Mouse (Mus musculus): ENCODE results near the gene Sdad1.

DNA sequence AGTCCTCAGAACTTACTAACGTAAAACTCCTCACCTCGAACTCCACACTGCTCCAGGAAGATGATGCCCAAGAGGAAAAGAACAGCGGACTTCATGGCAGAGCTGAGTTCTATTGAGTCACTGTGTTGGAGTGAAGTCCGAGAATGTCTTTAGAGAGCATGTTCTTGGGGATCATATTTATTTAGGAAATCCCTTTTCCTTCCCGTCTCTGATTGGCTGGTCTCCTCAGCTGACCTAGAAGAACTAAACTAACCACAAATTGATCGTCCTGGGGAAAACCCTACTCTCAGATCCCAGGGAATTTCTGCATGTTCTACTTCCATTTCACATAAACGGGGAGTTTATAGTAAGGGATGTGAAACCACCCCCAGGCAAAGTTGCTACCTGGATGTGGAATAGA, 17.6 kb upstream of the Sdad1 start, which contains the start of gene Cxcl9:
- TF ChIP-seq CTCF (IDR thresholded peaks at IDR 0.05; ENCODE audit: low read depth, low read length) (no peak), GATA2 (IDR thresholded peaks at IDR 0.05; ENCODE audit: borderline replicate concordance, low read depth, low read length) (no peak), GATA1 (IDR thresholded peaks at IDR 0.05; ENCODE audit: borderline replicate concordance, low read length) (no peak), TAL1 (conservative IDR thresholded peaks at IDR 0.05; ENCODE audit: low read depth, low read length) (no peak), POLR2AphosphoS5 (IDR thresholded peaks at IDR 0.05; ENCODE audit: insufficient replicate concordance, low read depth, low read length) (no peak)

Measured in G1E (cell line).